ENCODE assay signal across 21 mouse cellular contexts in genomic region chr5:142428691-142429090, GRCm38 (mm10).
"Had no signal": no experiment of that assay in that cellular context is flagged by ENCODE, and none has a peak within 500 bp of the region (broad histone marks: within the 10 kb centered on the region; RNA-seq: fewer than 3 reads in every experiment).

No protein-coding gene starts in this region.

- H3K4me3 ChIP-seq: kidney, embryonic 15.5 days; limb, embryonic 12.5 days; limb, embryonic 15.5 days; liver, embryonic 12.5 days; liver, embryonic 15.5 days; midbrain, embryonic 12.5 days; midbrain, embryonic 15.5 days; neural tube, embryonic 13.5 days; stomach, embryonic 15.5 days had no signal

- H3K9ac ChIP-seq: kidney, embryonic 15.5 days; limb, embryonic 12.5 days; limb, embryonic 15.5 days; liver, embryonic 12.5 days; liver, embryonic 15.5 days; lung, embryonic 14.5 days; midbrain, embryonic 12.5 days; midbrain, embryonic 15.5 days; neural tube, embryonic 13.5 days; stomach, embryonic 15.5 days had no signal

- H3K4me2 ChIP-seq: kidney, embryonic 15.5 days; limb, embryonic 12.5 days; limb, embryonic 15.5 days; liver, embryonic 12.5 days; liver, embryonic 15.5 days; lung, embryonic 14.5 days; midbrain, embryonic 12.5 days; midbrain, embryonic 15.5 days; neural tube, embryonic 13.5 days; stomach, embryonic 15.5 days had no signal

- H3K27ac ChIP-seq: limb, embryonic 12.5 days; liver, embryonic 12.5 days; midbrain, embryonic 12.5 days; midbrain, embryonic 15.5 days; neural tube, embryonic 13.5 days; stomach, embryonic 15.5 days had no signal

- H3K36me3 ChIP-seq: kidney, embryonic 15.5 days; liver, embryonic 12.5 days; liver, embryonic 15.5 days; midbrain, embryonic 12.5 days; midbrain, embryonic 15.5 days; neural tube, embryonic 13.5 days; stomach, embryonic 15.5 days had no signal

- DNase-seq: kidney, adult 11 months; kidney, adult 8-10 months; kidney, postnatal 10 days; kidney, postnatal 36 days; left cerebral cortex, postnatal 4 days; lung, embryonic 14.5 days; lung, postnatal 10 days; lung, postnatal 4 days; retina, postnatal 1 day; right cerebral cortex, postnatal 25 days; spleen, adult 18-20 months; thymus, postnatal 25 days had no signal

- ATAC-seq: liver, embryonic 12.5 days; midbrain, embryonic 15.5 days had no signal

- H3K27me3 ChIP-seq: kidney, embryonic 15.5 days; limb, embryonic 12.5 days; limb, embryonic 15.5 days; liver, embryonic 12.5 days; liver, embryonic 15.5 days; midbrain, embryonic 12.5 days; midbrain, embryonic 15.5 days; neural tube, embryonic 13.5 days; stomach, embryonic 15.5 days had no signal

- H3K9me3 ChIP-seq: kidney, embryonic 15.5 days; limb, embryonic 12.5 days; limb, embryonic 15.5 days; liver, embryonic 12.5 days; liver, embryonic 15.5 days; midbrain, embryonic 12.5 days; midbrain, embryonic 15.5 days; neural tube, embryonic 13.5 days; stomach, embryonic 15.5 days had no signal
